Mouse (Mus musculus) MEL (cell line): ENCODE data around the gene Vps8. TPM values are rescaled to one million over a fixed set of nuclear protein-coding genes. Genes with fewer than 3 reads are reported as not detected.

Experiments
- DNase-seq: peaks from one replicate; pipeline ENCODE4 v3.0.0; 2011; ENCODE audit warnings: low read depth, low spot score
- H3K27ac ChIP-seq: 2 replicates; pipeline ENCODE4 v1.5.1; 2012; ENCODE audit warnings: low read depth, mild to moderate bottlenecking, control low read depth, low read length, moderate library complexity; ENCODE audit not compliant: control insufficient read depth
- H3K27me3 ChIP-seq, 2 experiments: fragments of 150-350 bp in 1 of 2; sonication (generic) in 1 of 2; 2 replicates each; pipeline ENCODE4 v1.6.1; 2012; ENCODE audit warnings: low read length in 2 of 2, mild to moderate bottlenecking in 2 of 2, improper control_type of control experiment in 1 of 2, moderate library complexity in 1 of 2; ENCODE audit not compliant: insufficient read depth in 2 of 2, control insufficient read depth in 1 of 2
- H3K36me3 ChIP-seq, 2 experiments: 2 replicates each; pipeline ENCODE4 v1.6.1; 2012 to 2014; ENCODE audit warnings: low read length in 2 of 2, improper control_type of control experiment in 1 of 2, inconsistent platforms in 1 of 2, mild to moderate bottlenecking in 1 of 2; ENCODE audit not compliant: insufficient read depth in 2 of 2, control insufficient read depth in 1 of 2
- H3K4me1 ChIP-seq, 2 experiments: fragments of 150-350 bp in 1 of 2; sonication (generic) in 1 of 2; 2 replicates each; pipeline ENCODE4 v1.6.1; 2012; ENCODE audit warnings: low read length in 2 of 2, improper control_type of control experiment in 1 of 2, mild to moderate bottlenecking in 1 of 2; ENCODE audit not compliant: insufficient read depth in 2 of 2, control insufficient read depth in 1 of 2
- H3K4me3 ChIP-seq, 2 experiments: fragments of 150-350 bp in 1 of 2; sonication (generic) in 1 of 2; 2 replicates each; pipeline ENCODE4 v1.5.1; 2012; ENCODE audit warnings: low read depth in 2 of 2, low read length in 2 of 2, mild to moderate bottlenecking in 2 of 2, moderate library complexity in 2 of 2, control low read depth in 1 of 2, improper control_type of control experiment in 1 of 2; ENCODE audit not compliant: control insufficient read depth in 1 of 2, insufficient read depth in 1 of 2
- H3K79me2 ChIP-seq: 2 replicates; pipeline ENCODE4 v1.6.1; 2012; ENCODE audit warnings: mild to moderate bottlenecking, low read length, moderate library complexity; ENCODE audit not compliant: control insufficient read depth, poor library complexity, insufficient read depth
- H3K9ac ChIP-seq: 2 replicates; pipeline ENCODE4 v1.6.1; 2012; ENCODE audit warnings: low read depth, mild to moderate bottlenecking, control low read depth, low read length, moderate library complexity; ENCODE audit not compliant: control insufficient read depth, poor library complexity, severe bottlenecking
- H3K9me3 ChIP-seq: fragments of 150-350 bp; sonication (generic); replicated peaks from 2 replicates; pipeline ENCODE4 v1.6.1; 2012; ENCODE audit warnings: mild to moderate bottlenecking, low read length, improper control_type of control experiment, moderate library complexity; ENCODE audit not compliant: insufficient read depth
- CHD2 ChIP-seq: IDR thresholded peaks from 2 replicates; pipeline ENCODE4 v1.6.1; 2011; ENCODE audit warnings: low read length, improper control_type of control experiment
- E2F4 ChIP-seq: IDR thresholded peaks from 2 replicates; pipeline ENCODE4 v1.6.1; 2011; ENCODE audit warnings: low read depth, low read length, improper control_type of control experiment, borderline replicate concordance
- ELF1 ChIP-seq: IDR thresholded peaks from 2 replicates; pipeline ENCODE4 v1.6.1; 2014; ENCODE audit warnings: low read depth, mild to moderate bottlenecking, inconsistent platforms, low read length, improper control_type of control experiment, moderate library complexity
- EP300 ChIP-seq, 2 experiments: IDR thresholded peaks; 2 replicates each; pipeline ENCODE4 v1.6.1; 2011; ENCODE audit warnings: improper control_type of control experiment in 2 of 2, low read length in 2 of 2, low read depth in 1 of 2, mild to moderate bottlenecking in 1 of 2
- ETS1 ChIP-seq: IDR thresholded peaks from 2 replicates; pipeline ENCODE4 v1.6.1; 2012; ENCODE audit warnings: low read depth, mild to moderate bottlenecking, inconsistent platforms, low read length, improper control_type of control experiment, moderate library complexity
- HCFC1 ChIP-seq: IDR thresholded peaks from 2 replicates; pipeline ENCODE4 v1.6.1; 2012; ENCODE audit warnings: low read depth, mild to moderate bottlenecking, inconsistent platforms, low read length, improper control_type of control experiment, moderate library complexity
- JUND ChIP-seq: IDR thresholded peaks from 2 replicates; pipeline ENCODE4 v1.6.1; 2011; ENCODE audit warnings: low read depth, mild to moderate bottlenecking, improper control_type of control experiment, low read length
- KAT2A ChIP-seq: conservative IDR thresholded peaks from 2 replicates; pipeline ENCODE4 v1.6.1; 2012; ENCODE audit warnings: low read depth, low read length, improper control_type of control experiment, inconsistent platforms
- MAFK ChIP-seq: IDR thresholded peaks from 2 replicates; pipeline ENCODE4 v1.6.1; 2011; ENCODE audit warnings: low read depth, mild to moderate bottlenecking, low read length, improper control_type of control experiment, borderline replicate concordance
- MAX ChIP-seq: IDR thresholded peaks from 2 replicates; pipeline ENCODE4 v1.6.1; 2011; ENCODE audit warnings: low read length, improper control_type of control experiment
- MAZ ChIP-seq: IDR thresholded peaks from 2 replicates; pipeline ENCODE4 v1.6.1; 2012; ENCODE audit warnings: low read depth, mild to moderate bottlenecking, inconsistent platforms, low read length, improper control_type of control experiment
- MYB ChIP-seq: IDR thresholded peaks from 2 replicates; pipeline ENCODE4 v1.6.1; 2011; ENCODE audit warnings: mild to moderate bottlenecking, low read depth, low read length, improper control_type of control experiment
- MYC ChIP-seq: IDR thresholded peaks from 2 replicates; pipeline ENCODE4 v1.6.1; 2011; ENCODE audit warnings: low read depth, mild to moderate bottlenecking, low read length, improper control_type of control experiment, moderate library complexity
- NELFE ChIP-seq: IDR thresholded peaks from 2 replicates; pipeline ENCODE4 v1.6.1; 2011; ENCODE audit warnings: low read depth, low read length, improper control_type of control experiment
- NRF1 ChIP-seq: IDR thresholded peaks from 2 replicates; pipeline ENCODE4 v1.6.1; 2014; ENCODE audit warnings: low read depth, mild to moderate bottlenecking, inconsistent platforms, low read length, improper control_type of control experiment, moderate library complexity; ENCODE audit not compliant: poor library complexity, insufficient read depth, severe bottlenecking
- POLR2A ChIP-seq, 2 experiments: IDR thresholded peaks; 2 replicates each; pipeline ENCODE4 v1.6.1; 2011 to 2012; ENCODE audit warnings: low read length in 2 of 2, mild to moderate bottlenecking in 2 of 2, control low read depth in 1 of 2, improper control_type of control experiment in 1 of 2, low read depth in 1 of 2, moderate library complexity in 1 of 2; ENCODE audit not compliant: control insufficient read depth in 1 of 2, insufficient read depth in 1 of 2, poor library complexity in 1 of 2
- POLR2AphosphoS5 ChIP-seq: IDR thresholded peaks from 2 replicates; pipeline ENCODE4 v1.6.1; 2012; ENCODE audit warnings: low read depth, borderline replicate concordance, mild to moderate bottlenecking, inconsistent platforms, low read length, moderate library complexity, mixed read lengths
- RAD21 ChIP-seq: IDR thresholded peaks from 2 replicates; pipeline ENCODE4 v1.6.1; 2011; ENCODE audit warnings: mild to moderate bottlenecking, low read depth, low read length, improper control_type of control experiment
- RCOR1 ChIP-seq: IDR thresholded peaks from 2 replicates; pipeline ENCODE4 v1.6.1; 2012; ENCODE audit warnings: low read depth, mild to moderate bottlenecking, inconsistent platforms, low read length, improper control_type of control experiment
- SIN3A ChIP-seq: IDR thresholded peaks from 2 replicates; pipeline ENCODE4 v1.6.1; 2012; ENCODE audit warnings: low read length, improper control_type of control experiment, inconsistent platforms
- SMC3 ChIP-seq: IDR thresholded peaks from 2 replicates; pipeline ENCODE4 v1.6.1; 2011; ENCODE audit warnings: low read depth, low read length, improper control_type of control experiment
- TBP ChIP-seq: IDR thresholded peaks from 2 replicates; pipeline ENCODE4 v1.8.0; 2011; ENCODE audit warnings: low read depth, low read length, improper control_type of control experiment
- TCF12 ChIP-seq: IDR thresholded peaks from 2 replicates; pipeline ENCODE4 v1.6.1; 2014; ENCODE audit warnings: low read depth, mild to moderate bottlenecking, inconsistent platforms, low read length, improper control_type of control experiment, moderate library complexity
- UBTF ChIP-seq: IDR thresholded peaks from 2 replicates; pipeline ENCODE4 v1.6.1; 2012; ENCODE audit warnings: low read depth, mild to moderate bottlenecking, inconsistent platforms, low read length, improper control_type of control experiment, moderate library complexity, borderline replicate concordance; ENCODE audit not compliant: insufficient read depth
- USF1 ChIP-seq: IDR thresholded peaks from 2 replicates; pipeline ENCODE4 v1.6.1; 2014; ENCODE audit warnings: low read depth, mild to moderate bottlenecking, inconsistent platforms, low read length, improper control_type of control experiment, moderate library complexity
- USF2 ChIP-seq, 2 experiments: IDR thresholded peaks; 2 replicates each; pipeline ENCODE4 v1.6.1; 2011 to 2012; ENCODE audit warnings: improper control_type of control experiment in 2 of 2, low read length in 2 of 2, borderline replicate concordance in 1 of 2, inconsistent platforms in 1 of 2, low read depth in 1 of 2, mild to moderate bottlenecking in 1 of 2; ENCODE audit not compliant: insufficient read depth in 1 of 2
- ZC3H11A ChIP-seq: IDR thresholded peaks from 2 replicates; pipeline ENCODE4 v1.6.1; 2012; ENCODE audit warnings: low read depth, mild to moderate bottlenecking, inconsistent platforms, low read length, improper control_type of control experiment
- ZKSCAN1 ChIP-seq: IDR thresholded peaks from 2 replicates; pipeline ENCODE4 v1.6.1; 2012; ENCODE audit warnings: low read depth, mild to moderate bottlenecking, inconsistent platforms, low read length, improper control_type of control experiment, moderate library complexity
- ZMIZ1 ChIP-seq: IDR thresholded peaks from 2 replicates; pipeline ENCODE4 v1.6.1; 2012; ENCODE audit warnings: low read depth, mild to moderate bottlenecking, inconsistent platforms, low read length, improper control_type of control experiment, moderate library complexity
- polyA plus RNA-seq, 2 experiments: library from polyadenylated mRNA; stranded (reverse) in 1 of 2; unstranded in 1 of 2; fragments of >175 nt in 1 of 2; fragments of >200 nt in 1 of 2; gene quantifications; 2 replicates each; pipeline versions ENCODE4 v1.2.1 to v1.2.4; 2012; ENCODE audit warnings: low replicate concordance in 2 of 2, low read depth in 1 of 2; ENCODE audit not compliant: insufficient read length in 2 of 2, insufficient read depth in 1 of 2, missing spikeins in 1 of 2
- total RNA-seq: library from RNA; depleted of rRNA; stranded (reverse); fragments of 300-350 nt; gene quantifications from 2 replicates; pipeline ENCODE4 v1.2.3, GENCODE M21; 2012

Vps8 gene
- total and polyA plus RNA-seq, 3 experiments, result 10.5 to 14.0 TPM; not detected in 1

DNA sequence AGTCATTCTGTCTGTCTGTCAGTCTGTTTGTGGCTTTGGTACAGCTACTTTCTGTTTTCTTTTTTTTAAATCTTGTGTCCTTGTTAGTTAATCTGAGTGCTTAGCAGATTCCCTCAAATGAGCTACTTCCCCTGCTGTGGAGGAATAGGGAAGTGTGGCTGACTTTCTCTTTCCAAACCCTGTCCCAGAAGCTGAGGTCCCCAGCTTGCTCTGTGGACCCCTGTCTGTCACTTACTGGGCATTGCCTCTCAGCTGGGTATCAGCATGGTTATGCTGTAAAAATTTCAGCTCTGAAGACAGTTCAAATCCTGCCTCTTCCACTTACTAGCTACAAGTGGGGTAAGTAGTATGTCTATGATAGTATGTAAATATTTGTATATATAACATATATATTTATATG is 11.1 kb upstream of the Vps8 start:
- H3K27ac ChIP-seq, result no peak overlapping the region
- TF ChIP-seq TBP (no peak), ZMIZ1 (no peak), HCFC1 (no peak), ZKSCAN1 (no peak), MYC (no peak), SMC3 (no peak), POLR2AphosphoS5 (no peak), JUND (no peak), CHD2 (no peak), ELF1 (no peak), RCOR1 (no peak), KAT2A (no peak), E2F4 (no peak)

DNA sequence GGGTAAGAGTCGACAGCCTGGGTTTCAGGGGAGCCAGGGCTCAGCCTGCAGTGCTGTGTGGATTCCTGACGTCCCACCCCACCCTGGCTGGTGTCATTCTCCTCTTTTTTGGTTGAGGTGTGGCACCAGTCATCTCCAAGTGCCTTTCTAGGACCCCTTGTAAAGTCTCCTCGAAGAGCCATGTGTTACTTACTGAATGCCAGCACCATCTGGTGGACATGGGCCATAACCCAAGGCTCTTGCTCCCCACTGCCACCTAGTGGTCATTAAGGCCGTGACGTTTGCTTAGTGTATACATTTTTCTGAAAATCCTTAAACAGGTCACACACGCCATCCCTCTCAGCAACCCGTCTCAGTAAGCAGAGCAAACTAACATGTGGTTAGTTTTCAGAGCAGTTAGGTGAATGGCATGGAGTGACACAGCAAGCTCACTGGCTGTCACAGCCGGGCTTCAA is 10.3 kb upstream of the Vps8 start:
- peaks cover 6 to 17% of the 10 kb centered on the region in 2 experiments for H3K27me3 ChIP-seq
- no peak overlapping the region for H3K27ac ChIP-seq
- peak; percentile 93 for DNase-seq
- H3K4me1 ChIP-seq, result peaks cover 2 to 7% of the 10 kb centered on the region in 2 experiments; a peak in 3 of 4 replicates
- peaks cover 0 to under 1% of the 10 kb centered on the region in 2 experiments; a peak in 1 of 4 replicates for H3K36me3 ChIP-seq
- no peaks in the 10 kb centered on the region for H3K79me2 ChIP-seq
- H3K4me3 ChIP-seq, result no peak overlapping the region
- peak overlapping the region; percentile 52; the same call in 1 of the 2 replicates for H3K9ac ChIP-seq
- no peaks in the 10 kb centered on the region for H3K9me3 ChIP-seq
- no peak for TF ChIP-seq MYB
- TF ChIP-seq RAD21, result peak; percentile 74
- no peak for TF ChIP-seq MAFK
- no peak for TF ChIP-seq CHD2
- no peak for TF ChIP-seq NELFE
- TF ChIP-seq ZC3H11A, result peak; percentile 61
- no peak for TF ChIP-seq TCF12
- no peak for TF ChIP-seq ELF1
- TF ChIP-seq USF1, result 0 out of 2 replicates have a peak, but pooled peaks have one; percentile 11
- peak; percentile 50; the same call in 1 of the 2 replicates for TF ChIP-seq HCFC1
- no peak for TF ChIP-seq UBTF
- TF ChIP-seq SIN3A, result peak; percentile 59
- TF ChIP-seq MAZ, result no peak
- TF ChIP-seq MYC, result peak; percentile 93
- no peak for TF ChIP-seq POLR2A (IDR thresholded peaks at IDR 0.05; ENCODE audit: control insufficient read depth in 1 of 2, insufficient read depth in 1 of 2, low read depth in 1 of 2, low read length in 2 of 2, poor library complexity in 1 of 2)
- peak; percentile 53; the same call in 1 of the 2 replicates for TF ChIP-seq TBP
- 0 out of 2 replicates have a peak, but pooled peaks have one; percentile 23 for TF ChIP-seq ETS1
- no peak for TF ChIP-seq POLR2AphosphoS5
- no peak for TF ChIP-seq RCOR1
- TF ChIP-seq EP300 (IDR thresholded peaks at IDR 0.05; ENCODE audit: low read depth in 1 of 2, low read length in 2 of 2), result no peak
- no peak for TF ChIP-seq NRF1
- TF ChIP-seq MAX, result peak; percentile 86
- TF ChIP-seq E2F4, result no peak
- TF ChIP-seq SMC3, result peak; percentile 91
- no peak for TF ChIP-seq ZKSCAN1
- TF ChIP-seq USF2 (IDR thresholded peaks at IDR 0.05; ENCODE audit: borderline replicate concordance in 1 of 2, insufficient read depth in 1 of 2, low read depth in 1 of 2, low read length in 2 of 2), result no peak

More for the DNA sequence above, 11.1 kb upstream of the Vps8 start:
- H3K4me3 ChIP-seq, result no peak overlapping the region
- H3K36me3 ChIP-seq, result no peaks in the 10 kb centered on the region; a peak in 1 of 4 replicates
- H3K27me3 ChIP-seq, result peaks cover 6 to 17% of the 10 kb centered on the region in 2 experiments
- no peaks in the 10 kb centered on the region for H3K79me2 ChIP-seq
- no peak for DNase-seq
- H3K4me1 ChIP-seq, result peaks cover 0 to 7% of the 10 kb centered on the region in 2 experiments; a peak in 3 of 4 replicates
- no peak overlapping the region for H3K9ac ChIP-seq
- H3K9me3 ChIP-seq, result no peaks in the 10 kb centered on the region
